Mouse (Mus musculus) liver, adult (tissue): ENCODE results near the gene Zfp108.

Experiments
- GATA4 ChIP-seq: IDR thresholded peaks from 2 replicates; pipeline ENCODE4 v1.6.1; 2014; ENCODE audit warnings: mild to moderate bottlenecking, low read length; ENCODE audit not compliant: insufficient replicate concordance

The Zfp108 gene

DNA sequence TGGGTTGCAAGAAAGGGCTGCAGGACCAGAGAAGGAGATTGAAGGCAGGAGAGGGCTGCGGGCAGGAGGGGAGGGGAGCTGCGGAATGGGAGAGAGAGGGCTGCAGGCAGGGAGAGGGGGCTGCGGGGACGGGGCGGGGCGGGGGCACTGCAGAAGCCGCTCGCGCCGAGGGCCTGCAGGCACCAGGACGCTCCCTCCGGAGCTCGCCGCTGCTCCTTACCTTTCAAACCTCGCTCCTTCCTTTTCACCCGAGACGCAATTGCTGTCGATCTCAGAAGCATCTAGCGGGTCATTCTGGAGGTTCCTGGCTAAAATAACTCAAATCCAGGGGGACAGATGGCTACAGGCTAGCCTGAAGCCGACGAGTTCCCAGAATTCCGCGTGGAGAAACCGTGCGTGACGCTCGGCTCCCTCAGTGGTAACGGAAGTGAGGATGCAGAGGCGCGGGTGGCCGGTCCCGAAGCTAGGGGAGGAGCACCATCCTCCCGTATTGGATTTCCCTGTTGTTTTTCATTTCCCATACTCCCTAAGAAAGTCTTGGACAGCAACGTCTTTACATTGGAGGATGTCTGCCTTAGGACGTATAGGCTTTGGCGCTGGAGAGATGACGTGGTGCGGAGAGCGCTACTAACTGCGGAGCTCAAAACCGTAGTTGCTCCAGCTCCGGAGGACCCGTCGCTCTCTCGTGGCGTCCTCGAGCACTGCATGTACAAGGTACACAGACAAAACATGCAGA, 44.5 kb downstream of the Zfp108 start:
- TF ChIP-seq GATA4 = no peak

DNA sequence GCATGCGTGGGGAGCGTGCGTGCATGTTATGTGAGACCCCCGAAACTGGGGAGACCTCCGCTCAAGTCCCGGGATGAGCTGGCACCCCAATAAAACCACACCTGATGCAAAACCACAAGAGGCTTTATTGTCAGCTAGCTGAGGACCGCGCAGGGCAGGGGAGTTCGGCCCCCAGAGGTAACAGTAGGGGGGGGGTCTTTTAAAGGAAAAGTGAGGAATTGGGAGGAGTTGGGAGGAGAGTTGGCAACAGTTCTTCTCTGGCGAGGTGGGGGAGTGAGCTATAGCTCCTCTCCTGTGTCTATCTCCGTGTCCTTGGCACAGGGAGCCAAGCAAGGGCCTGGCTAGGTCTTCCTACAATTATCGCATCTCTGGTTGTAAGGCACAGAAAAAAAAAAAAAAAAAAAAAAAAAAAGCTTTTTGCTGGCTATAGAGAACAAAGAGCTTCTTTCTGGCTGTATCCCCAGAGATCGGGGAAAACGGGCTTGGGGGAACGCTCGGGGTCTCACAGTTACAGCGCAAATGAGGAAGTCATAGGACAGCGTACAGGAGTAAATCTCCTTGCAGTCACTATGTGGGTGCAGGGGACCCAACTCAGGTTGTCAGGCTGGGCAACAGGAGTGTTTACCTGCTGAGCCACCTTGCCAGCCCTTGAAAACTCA, 45.4 kb downstream of the Zfp108 start:
- TF ChIP-seq GATA4 = no peak

DNA sequence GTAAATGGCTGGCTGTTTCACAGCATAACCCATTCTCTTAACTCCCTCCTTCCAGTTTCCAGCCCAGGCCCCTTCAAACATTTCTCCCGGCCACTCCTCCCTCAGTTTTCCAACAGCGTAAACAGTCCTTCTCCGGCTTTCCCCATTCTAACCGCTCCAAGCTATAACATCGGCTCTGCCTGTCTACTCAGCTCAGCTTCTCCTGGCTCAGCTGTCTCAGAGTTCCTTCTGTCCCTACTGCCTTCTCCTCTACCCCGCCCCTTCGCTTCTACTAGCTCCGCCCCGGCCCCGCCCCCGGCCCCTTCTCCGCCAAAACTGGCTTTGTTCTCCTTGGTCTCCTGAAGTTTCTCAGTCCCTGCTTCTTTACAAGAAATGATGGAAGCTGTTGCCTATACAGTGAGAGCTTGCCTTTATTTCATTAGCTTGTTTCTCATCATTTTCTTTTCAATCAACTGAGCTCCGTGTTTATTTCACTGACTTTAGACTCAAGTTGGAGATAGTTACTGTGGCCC, 46.2 kb downstream of the Zfp108 start, which contains the start of gene Zfp61:
TSS of gene Zfp61 (minus strand) at position 462 of the 512 bp plus-strand sequence.
- no peak for TF ChIP-seq GATA4
